Mouse (Mus musculus) testis, adult 10 weeks (tissue): ENCODE data around the gene Syde1. TPM values are rescaled to one million over a fixed set of nuclear protein-coding genes. Genes with fewer than 3 reads are reported as not detected.

Experiments
- polyA plus RNA-seq: library from polyadenylated mRNA; stranded (reverse); fragments of 350-450 nt; fragmentation: Illumina TruSeq; extraction: RNeasy Lipid Tissue Mini Kit (QIAGEN cat#74804); gene quantifications from one replicate; pipeline ENCODE4 v1.2.3, GENCODE M21; 2014; ENCODE audit warnings: low read depth, low replicate concordance

The Syde1 gene
- 0.53 TPM for polyA plus RNA-seq

GRCm38 (mm10) chr10:78591406-78592328, at the start of gene Syde1:
Syde1 (minus strand) TSS chr10:78591964.

GRCm38 (mm10) chr10:78617974-78618373, 26.2 kb upstream of the Syde1 start, which contains the start of gene Olfr1357:
Olfr1357 (minus strand) TSS chr10:78618074.

GRCm38 (mm10) chr10:78574250-78575104, 17.3 kb downstream of the Syde1 start, which contains the start of gene Ilvbl:
Ilvbl (plus strand) TSS chr10:78574346.

Other genes starting within 250 kb of the Syde1 start
- gene Agpat3, start 239.5 kb downstream of the Syde1 start, polyA plus RNA-seq = 35.5 TPM
- 126 TPM for gene Rrp1, start 178.9 kb downstream of the Syde1 start, polyA plus RNA-seq
- 13.1 TPM for gene Cstb, start 166.3 kb downstream of the Syde1 start, polyA plus RNA-seq
- gene Pdxk, start 127.0 kb downstream of the Syde1 start, polyA plus RNA-seq = 0.92 TPM
- not detected for gene Olfr1358, start 74.5 kb downstream of the Syde1 start, polyA plus RNA-seq
- 1.4 TPM for gene Ilvbl, start 17.6 kb downstream of the Syde1 start, polyA plus RNA-seq
- gene Olfr1357, start 26.1 kb upstream of the Syde1 start, polyA plus RNA-seq = not detected
- not detected for gene Casp14, start 126.3 kb upstream of the Syde1 start, polyA plus RNA-seq
- 20.9 TPM for gene Ccdc105, start 161.1 kb upstream of the Syde1 start, polyA plus RNA-seq
- gene Slc1a6, start 188.5 kb upstream of the Syde1 start, polyA plus RNA-seq = not detected